Mouse (Mus musculus) gastrocnemius, adult 2 months (tissue): ENCODE results near the gene Cdkn2d. TPM values are rescaled to one million over a fixed set of nuclear protein-coding genes. Genes with fewer than 3 reads are reported as not detected.
A peak's percentile ranks its signal among the peaks of the same experiment; 100 is the strongest.
"Not testable (repeated sequence)": the region's sequence is repeated elsewhere in the genome, so short reads cannot be mapped to it uniquely, and the experiment has no call there.

ENCODE experiments used
- DNase-seq: peaks from one replicate; pipeline ENCODE4 v3.0.0; 2022
- H3K27ac ChIP-seq: fragments of 200-600 bp; 2 replicates; pipeline ENCODE4 v1.8.1; 2022; ENCODE audit warnings: mild to moderate bottlenecking
- H3K4me3 ChIP-seq: fragments of 200-600 bp; 2 replicates; pipeline ENCODE4 v1.8.1; 2022; ENCODE audit warnings: mild to moderate bottlenecking, moderate library complexity
- CTCF ChIP-seq: fragments of 200-600 bp; IDR thresholded peaks from 2 replicates; pipeline ENCODE4 v1.8.1; 2022; ENCODE audit warnings: antibody characterized with exemption, mild to moderate bottlenecking, moderate library complexity
- intact Hi-C: fragments of 180-260 bp; cut with DNase I; formaldehyde crosslinking; loops from one replicate; pipeline ENCODE4 v1.15.1; 2025
- total RNA-seq, 2 experiments: library from RNA; stranded (reverse); gene quantifications; 2 replicates each; pipeline ENCODE4 v1.2.3; 2021

Cdkn2d gene
- total RNA-seq, 2 experiments from 2014 or later: 8.6 to 9.1 TPM

- H3K4me3 ChIP-seq: no peak overlapping the region
- intact Hi-C loops: no loop called here
- H3K27ac ChIP-seq: no peak overlapping the region
- TF ChIP-seq CTCF: no peak
- no peak for DNase-seq
Observed at GRCm38 (mm10) chr9:21268305-21268704, 22.9 kb downstream of the Cdkn2d start.

DNA sequence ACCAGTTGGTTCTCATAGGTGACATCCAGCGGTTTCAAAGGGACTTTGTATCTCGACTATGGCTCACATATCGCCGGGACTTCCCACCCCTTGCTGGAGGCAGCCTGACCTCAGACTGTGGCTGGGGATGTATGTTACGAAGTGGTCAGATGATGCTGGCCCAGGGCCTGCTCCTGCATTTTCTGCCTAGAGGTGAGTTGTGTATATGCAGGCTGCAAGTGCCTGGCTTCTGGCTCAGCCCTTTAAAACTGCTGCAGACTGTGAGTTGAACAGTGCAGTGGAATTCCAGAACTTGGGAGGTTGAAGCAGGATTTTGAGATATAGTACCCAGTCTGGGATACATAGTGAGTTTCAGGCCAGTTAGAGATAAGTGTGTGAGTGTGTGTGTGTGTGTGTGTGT is 24.3 kb downstream of the Cdkn2d start:
- Histone ChIP-seq H3K4me3 (no peak overlapping the region; the same call in 1 of the 2 replicates), H3K27ac (no peak overlapping the region)
- intact Hi-C loops: no loop called here
- TF ChIP-seq CTCF: no peak
- DNase-seq: no peak

GRCm38 (mm10) chr9:21265611-21266010 is 25.6 kb downstream of the Cdkn2d start:
- no peak for DNase-seq
- peak overlapping the region; percentile 96 for H3K27ac ChIP-seq
- intact Hi-C loops: loop anchor here (1.0 to 2.0 kb wide), 2 partner anchors 22 to 27 kb away; partner anchors contain the start of genes Keap1 and Kri1
- H3K4me3 ChIP-seq: peak overlapping the region; percentile 89
- no peak for TF ChIP-seq CTCF

GRCm38 (mm10) chr9:21265000-21265561 is 26.1 kb downstream of the Cdkn2d start, which contains the start of gene Atg4d:
Gene Atg4d, plus strand, starts transcription at chr9:21265293.
- Histone ChIP-seq H3K27ac (peak within 1 kb of the TSS; percentile 96), H3K4me3 (peak within 1 kb of the TSS; percentile 89)
- DNase-seq: peak; percentile 100
- intact Hi-C loops: loop anchor here (1.0 to 2.0 kb wide), 2 partner anchors 22 to 26 kb away; partner anchors contain the start of genes Keap1 and Kri1
- 0 out of 2 replicates have a peak, but pooled peaks have one; percentile 1 for TF ChIP-seq CTCF

DNA sequence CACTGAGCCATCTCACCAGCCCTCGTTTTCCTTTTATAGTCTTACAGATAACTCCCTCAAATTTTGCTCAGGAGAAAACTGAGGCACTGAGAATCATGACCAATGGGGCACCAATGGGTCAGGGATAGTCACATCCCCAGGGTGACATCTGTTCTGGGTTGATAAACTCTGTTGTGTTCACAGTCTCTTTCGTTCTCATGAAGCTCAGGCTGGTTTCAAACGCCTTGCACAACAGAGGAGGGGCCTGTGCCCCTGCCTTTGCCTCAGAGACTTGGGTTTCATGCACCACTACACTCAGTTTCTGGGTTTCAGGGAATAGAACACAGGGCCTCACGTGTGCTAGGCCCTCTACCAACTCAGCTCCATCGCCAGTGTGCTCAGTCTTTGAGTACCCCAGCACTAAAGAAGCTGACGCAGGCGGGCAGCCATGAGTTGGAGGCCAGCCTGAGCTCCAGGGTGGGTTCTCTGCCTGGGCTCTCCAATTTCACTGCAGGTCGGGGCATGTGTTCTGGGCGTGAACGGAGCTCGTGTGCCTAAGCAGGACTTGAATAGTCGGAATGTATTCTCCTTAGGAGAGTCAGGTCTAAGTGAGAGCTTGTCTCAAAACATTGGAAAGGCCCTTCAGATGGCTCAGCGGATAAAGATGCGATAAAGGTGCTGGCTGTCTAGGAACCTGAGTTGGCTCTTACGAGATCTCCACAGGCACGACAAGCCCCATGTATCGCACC is 26.8 kb downstream of the Cdkn2d start:
- Histone ChIP-seq H3K4me3 (peak overlapping the region; percentile 89), H3K27ac (peak overlapping the region; percentile 96)
- DNase-seq: no peak
- TF ChIP-seq CTCF: no peak
- intact Hi-C loops: loop anchor here (2.0 kb wide), 1 partner anchor 26 kb away; the partner anchor contains the start of gene Keap1

- DNase-seq: no peak
- no peak for TF ChIP-seq CTCF
- no peak overlapping the region for H3K4me3 ChIP-seq
- intact Hi-C loops: loop anchor here (2.0 kb wide), 1 partner anchor 75 kb away; no protein-coding TSS in a partner anchor
- no peak overlapping the region for H3K27ac ChIP-seq
Observed at GRCm38 (mm10) chr9:21261831-21262230, 29.4 kb downstream of the Cdkn2d start.

GRCm38 (mm10) chr9:21260491-21261040 is 30.6 kb downstream of the Cdkn2d start:
- intact Hi-C loops: no loop called here
- DNase-seq: no peak
- Histone ChIP-seq H3K27ac (no peak overlapping the region), H3K4me3 (no peak overlapping the region)
- no peak for TF ChIP-seq CTCF

DNA sequence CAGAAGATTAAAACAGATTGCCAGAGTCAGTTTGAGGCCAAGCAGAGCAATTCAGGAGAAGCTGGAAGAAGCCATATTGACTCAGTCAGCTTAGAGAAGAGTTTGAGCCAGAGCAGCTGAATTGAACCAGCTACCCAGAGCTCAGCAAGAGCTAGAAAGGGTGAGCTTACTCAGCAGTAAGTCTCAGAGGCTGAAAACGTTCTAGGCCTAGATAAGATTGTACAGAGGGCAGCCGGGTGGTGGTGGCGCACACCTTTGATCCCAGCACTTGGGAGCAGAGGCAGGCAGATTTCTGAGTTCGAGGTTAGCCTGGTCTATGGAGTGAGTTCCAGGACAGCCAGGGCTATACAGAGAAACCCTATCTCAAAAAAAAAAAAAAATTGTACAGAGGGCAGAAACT is 34.9 kb downstream of the Cdkn2d start:
- H3K27ac ChIP-seq, DNase-seq, H3K4me3 ChIP-seq, intact Hi-C loops: not testable (repeated sequence)

DNA sequence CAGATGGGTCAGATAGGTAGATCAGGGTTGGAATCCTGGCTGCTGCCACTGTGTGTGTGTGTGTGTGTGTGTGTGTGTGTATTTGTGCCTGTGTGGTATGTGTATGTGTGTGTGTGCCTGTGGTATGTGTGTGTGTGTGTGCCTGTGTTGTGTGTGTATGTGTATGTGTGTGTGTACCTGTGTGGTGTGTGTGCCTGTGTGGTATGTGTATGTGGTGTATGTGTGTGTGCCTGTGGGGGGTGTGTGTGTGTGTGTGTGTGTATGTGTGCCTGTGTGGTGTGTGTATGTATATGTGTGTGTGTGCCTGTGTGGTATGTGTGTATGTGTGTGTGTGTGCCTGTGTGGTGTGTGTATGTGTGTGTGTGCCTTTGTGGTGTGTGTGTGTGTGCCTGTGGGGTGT is 36.5 kb downstream of the Cdkn2d start:
- TF ChIP-seq CTCF: no peak
- intact Hi-C loops: no loop called here
- Histone ChIP-seq H3K27ac (no peak overlapping the region), H3K4me3 (no peak overlapping the region)
- DNase-seq: no peak

- no peak overlapping the region for H3K4me3 ChIP-seq
- H3K27ac ChIP-seq: no peak overlapping the region
- intact Hi-C loops: no loop called here
- no peak for DNase-seq
- TF ChIP-seq CTCF: no peak
Observed at GRCm38 (mm10) chr9:21251116-21251735, 40.0 kb downstream of the Cdkn2d start.

DNA sequence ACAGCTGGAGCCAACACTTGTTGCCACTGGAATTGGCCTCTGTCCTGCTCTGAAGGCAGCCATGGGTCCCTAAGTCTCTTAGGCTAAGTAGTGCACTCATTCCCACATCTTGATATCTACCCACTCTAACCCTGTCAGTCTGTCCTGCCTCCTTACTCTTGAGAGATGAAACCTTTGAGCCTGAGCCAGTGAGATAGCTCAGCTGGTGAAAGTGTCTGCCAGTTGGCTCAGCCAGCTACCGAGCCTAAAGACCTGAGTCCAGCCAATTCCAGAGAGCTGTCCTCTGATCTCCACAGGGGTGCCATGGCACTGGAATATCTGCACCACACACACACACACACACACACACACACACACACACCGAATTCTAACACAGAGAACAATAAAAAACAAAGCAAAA is 40.7 kb downstream of the Cdkn2d start:
- TF ChIP-seq CTCF: no peak
- Histone ChIP-seq H3K4me3 (no peak overlapping the region), H3K27ac (no peak overlapping the region)
- DNase-seq: peak; percentile 65
- intact Hi-C loops: no loop called here

GRCm38 (mm10) chr9:21249629-21250508 is 41.3 kb downstream of the Cdkn2d start:
- no peak for DNase-seq
- intact Hi-C loops: no loop called here
- Histone ChIP-seq H3K27ac (no peak overlapping the region), H3K4me3 (no peak overlapping the region)
- TF ChIP-seq CTCF: no peak
